Mouse (Mus musculus) midbrain, embryonic 11.5 days (tissue): Measurements from ENCODE around the gene Taf4. TPM values are rescaled to one million over a fixed set of nuclear protein-coding genes. Genes with fewer than 3 reads are reported as not detected.

Source experiments
- ATAC-seq: fragments of 200-750 bp; cut with Nextera tagmentation; 2 replicates; pipeline ENCODE4 v1.8.0; 2017; ENCODE audit warnings: moderate TSS enrichment, moderate library complexity; ENCODE audit not compliant: low FRiP score
- DNase-seq: peaks from one replicate; pipeline ENCODE4 v3.0.0; 2015; ENCODE audit warnings: low spot score; ENCODE audit errors: missing footprints
- H3K27ac ChIP-seq: fragments of 300-500 bp; sonication (generic); 2 replicates; pipeline ENCODE4 v1.5.1; 2014; ENCODE audit warnings: low read depth, low read length
- H3K27me3 ChIP-seq: fragments of 300-500 bp; sonication (generic); 2 replicates; pipeline ENCODE4 v1.6.1; 2014; ENCODE audit warnings: mild to moderate bottlenecking, low read length, moderate library complexity, mixed read lengths; ENCODE audit not compliant: control insufficient read depth, insufficient read depth
- H3K36me3 ChIP-seq: fragments of 300-500 bp; sonication (generic); 2 replicates; pipeline ENCODE4 v1.6.1; 2014; ENCODE audit warnings: mild to moderate bottlenecking, low read length, moderate library complexity, mixed read lengths; ENCODE audit not compliant: control insufficient read depth, insufficient read depth
- H3K4me1 ChIP-seq: fragments of 300-500 bp; sonication (generic); 2 replicates; pipeline ENCODE4 v1.6.1; 2014; ENCODE audit warnings: low read length; ENCODE audit not compliant: control insufficient read depth, insufficient read depth
- H3K4me2 ChIP-seq: fragments of 300-500 bp; sonication (generic); 2 replicates; pipeline ENCODE4 v1.6.1; 2014; ENCODE audit warnings: mild to moderate bottlenecking, moderate library complexity
- H3K4me3 ChIP-seq: fragments of 300-500 bp; sonication (generic); 2 replicates; pipeline ENCODE4 v1.5.1; 2014; ENCODE audit warnings: low read depth, low read length
- H3K9ac ChIP-seq: fragments of 300-500 bp; sonication (generic); 2 replicates; pipeline ENCODE4 v1.6.1; 2014; ENCODE audit warnings: low read length
- H3K9me3 ChIP-seq: fragments of 300-500 bp; sonication (generic); 2 replicates; pipeline ENCODE4 v1.6.1; 2016; ENCODE audit warnings: low read length; ENCODE audit not compliant: control insufficient read depth
- WGBS: fragments of 180-500 bp; shearing (Covaris S2); extraction: QIAGEN DNeasy Blood & Tissue Kit; methylation state at CpG from one replicate; pipeline ENCODE4 v1.1.7; 2014; 5-methylcytosine and 5-hydroxymethylcytosine counted together
- polyA plus RNA-seq: library from polyadenylated mRNA; unstranded; fragments of >200 nt; fragmentation: Nextera tagmentation; extraction: Ambion mirVana; gene quantifications from 2 replicates; pipeline ENCODE4 v1.2.1, GENCODE M21; 2014

The Taf4 gene
- polyA plus RNA-seq, 1 experiment from 2014 or later, result 6.0 TPM

GRCm38 (mm10) chr2:179960327-179960726 is 16.1 kb downstream of the Taf4 start:
- ATAC-seq, result no peak
- H3K9me3 ChIP-seq, result no peaks in the 10 kb centered on the region
- no peak overlapping the region for H3K9ac ChIP-seq
- H3K4me1 ChIP-seq, result peaks cover 3% of the 10 kb centered on the region
- DNase-seq, result no peak
- H3K27me3 ChIP-seq, result no peaks in the 10 kb centered on the region
- no peak overlapping the region for H3K27ac ChIP-seq
- 89% methylated on average over 6 of the region's 6 CpGs for WGBS
- H3K36me3 ChIP-seq, result no peaks in the 10 kb centered on the region
- H3K4me2 ChIP-seq, result no peak overlapping the region
- H3K4me3 ChIP-seq, result no peak overlapping the region

DNA sequence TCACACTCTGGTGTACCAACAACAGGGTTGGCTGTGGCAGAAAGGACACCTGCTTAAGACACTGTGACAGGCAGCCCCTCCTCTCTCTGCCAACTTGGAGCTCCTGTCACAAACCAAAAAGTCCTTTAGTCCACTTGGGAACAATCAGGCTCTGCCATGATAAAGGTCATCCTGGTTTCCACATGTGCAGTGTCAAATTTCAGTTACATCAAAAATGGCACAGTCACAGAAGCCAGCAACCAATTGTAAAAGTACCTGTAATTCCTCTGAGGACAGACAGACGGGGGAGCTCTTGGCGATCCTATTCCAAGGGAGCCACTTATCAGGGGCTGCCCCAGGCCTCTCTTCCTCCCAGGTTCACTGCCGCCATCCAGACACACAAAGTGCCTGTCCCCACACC is 17.1 kb downstream of the Taf4 start:
- Histone ChIP-seq H3K9ac (no peak overlapping the region), H3K4me2 (no peak overlapping the region), H3K4me1 (peaks cover 3% of the 10 kb centered on the region), H3K27ac (no peak overlapping the region), H3K36me3 (no peaks in the 10 kb centered on the region), H3K9me3 (no peaks in the 10 kb centered on the region), H3K4me3 (no peak overlapping the region), H3K27me3 (no peaks in the 10 kb centered on the region)
- DNase-seq (no peak), ATAC-seq (no peak)
- 41% methylated on average over 3 of the region's 3 CpGs for WGBS

DNA sequence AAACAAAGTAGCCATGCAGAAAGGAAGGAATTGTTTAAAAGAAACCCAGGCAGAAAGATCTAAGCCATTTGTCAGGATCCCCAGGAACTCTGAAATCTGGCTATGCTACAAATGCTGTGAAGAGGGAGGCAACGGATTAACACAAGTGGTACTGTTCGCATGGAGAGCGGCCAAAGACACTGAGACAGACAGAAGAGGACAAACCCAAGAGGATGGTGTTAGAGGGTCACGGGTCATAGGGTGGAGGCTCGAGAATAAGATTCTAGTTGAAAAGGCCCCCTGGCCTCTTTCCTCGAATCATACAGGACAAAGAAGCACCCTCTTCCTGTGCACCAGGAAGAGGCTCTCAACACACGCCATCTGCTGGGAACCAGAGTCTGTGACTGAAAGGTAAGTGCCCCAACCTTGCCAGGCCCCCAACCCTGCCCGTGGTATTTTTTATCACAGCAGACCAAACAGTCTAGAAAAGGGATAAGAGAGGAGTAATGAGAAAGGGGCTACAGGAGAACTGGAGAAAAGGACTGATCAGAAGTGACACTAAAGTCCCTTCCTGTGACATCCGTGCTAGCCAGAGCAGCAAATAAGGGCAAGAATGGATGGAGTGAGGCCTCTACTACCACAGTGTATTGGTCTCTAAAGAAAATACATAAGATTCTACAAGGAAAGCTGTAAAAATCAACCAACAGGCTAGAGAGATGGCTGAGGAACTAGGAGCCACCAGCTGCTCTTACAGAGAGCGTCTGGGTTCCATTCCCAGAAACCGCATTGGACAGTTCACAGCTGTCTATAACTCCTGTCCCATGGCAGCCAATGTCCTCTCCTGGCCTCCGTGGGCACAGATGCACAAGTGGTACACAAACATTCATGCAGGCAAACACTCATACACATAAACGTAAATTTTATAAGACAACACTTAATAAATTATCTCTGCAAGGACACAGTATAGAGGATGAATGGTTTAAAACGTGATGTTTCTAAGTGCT is 24.6 kb downstream of the Taf4 start:
- Histone ChIP-seq H3K9me3 (no peaks in the 10 kb centered on the region), H3K4me1 (peaks cover 10% of the 10 kb centered on the region), H3K27me3 (no peaks in the 10 kb centered on the region), H3K27ac (no peak overlapping the region), H3K4me3 (no peak overlapping the region), H3K4me2 (no peak overlapping the region), H3K9ac (no peak overlapping the region), H3K36me3 (no peaks in the 10 kb centered on the region)
- ATAC-seq (no peak), DNase-seq (no peak)
- 53% methylated on average over 14 of the region's 14 CpGs for WGBS

- Histone ChIP-seq H3K36me3 (no peaks in the 10 kb centered on the region), H3K9me3 (no peaks in the 10 kb centered on the region), H3K9ac (no peak overlapping the region), H3K4me1 (peaks cover 17% of the 10 kb centered on the region), H3K4me2 (no peak overlapping the region), H3K4me3 (no peak overlapping the region), H3K27ac (no peak overlapping the region), H3K27me3 (no peaks in the 10 kb centered on the region)
- 85% methylated on average over 5 of the region's 5 CpGs for WGBS
- DNase-seq, result no peak
- no peak for ATAC-seq
These were observed 27.6 kb downstream of the Taf4 start for GRCm38 (mm10) chr2:179948820-179949219.

DNA sequence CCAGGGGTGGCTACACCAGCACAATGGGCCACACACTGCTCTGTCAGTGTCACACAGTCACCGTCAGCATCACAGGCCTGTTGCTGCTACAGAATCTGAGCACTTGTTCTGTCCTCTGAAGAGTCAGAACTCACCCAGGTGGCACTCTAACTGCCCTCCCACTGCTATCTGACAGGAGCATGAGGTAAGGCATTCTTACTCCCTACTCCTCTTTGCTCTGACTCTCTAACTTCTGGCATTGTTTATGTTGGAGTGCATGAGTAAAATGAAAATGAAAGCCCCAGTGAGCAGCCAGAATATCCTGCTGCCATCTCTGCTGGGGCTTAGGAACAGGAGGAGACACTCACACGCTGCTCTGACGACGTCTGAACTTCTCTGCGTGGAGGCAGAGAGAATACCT is 28.8 kb downstream of the Taf4 start:
- Histone ChIP-seq H3K4me1 (peaks cover 17% of the 10 kb centered on the region), H3K4me2 (no peak overlapping the region)

DNA sequence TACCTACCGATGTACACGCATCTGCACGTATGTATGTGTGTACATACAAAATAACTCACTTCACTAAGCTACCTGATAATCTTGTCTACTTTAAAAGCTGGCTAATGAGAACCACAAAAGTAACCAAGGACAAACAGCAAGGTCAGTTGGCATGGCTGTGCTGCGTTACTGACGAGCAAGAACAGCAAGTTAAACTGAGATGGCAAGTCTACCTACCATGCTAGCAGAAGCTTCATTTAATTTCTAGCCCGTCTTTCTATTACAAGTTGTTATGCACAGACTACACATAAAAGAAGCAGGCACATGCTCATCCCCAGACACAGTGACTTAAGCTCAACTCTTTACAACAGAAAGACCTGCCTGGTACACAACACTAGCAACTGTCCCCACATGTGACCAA is 29.9 kb downstream of the Taf4 start:
- DNase-seq (no peak), ATAC-seq (no peak)
- H3K27ac ChIP-seq, result no peak overlapping the region
- no peaks in the 10 kb centered on the region for H3K36me3 ChIP-seq
- H3K4me2 ChIP-seq, result no peak overlapping the region
- H3K4me1 ChIP-seq, result peaks cover 13% of the 10 kb centered on the region
- H3K4me3 ChIP-seq, result no peak overlapping the region
- H3K27me3 ChIP-seq, result no peaks in the 10 kb centered on the region
- no peak overlapping the region for H3K9ac ChIP-seq
- H3K9me3 ChIP-seq, result no peaks in the 10 kb centered on the region
- WGBS, result 88% methylated on average over 6 of the region's 6 CpGs

More for the DNA sequence above, 28.8 kb downstream of the Taf4 start:
- ATAC-seq (no peak), DNase-seq (no peak)
- no peaks in the 10 kb centered on the region for H3K27me3 ChIP-seq
- H3K9me3 ChIP-seq, result no peaks in the 10 kb centered on the region
- H3K36me3 ChIP-seq, result no peaks in the 10 kb centered on the region
- WGBS, result 68% methylated on average over 5 of the region's 5 CpGs
- H3K4me3 ChIP-seq, result no peak overlapping the region
- no peak overlapping the region for H3K9ac ChIP-seq
- no peak overlapping the region for H3K27ac ChIP-seq

- 44% methylated on average over 4 of the region's 4 CpGs for WGBS
- H3K4me2 ChIP-seq, result no peak overlapping the region
- no peak for DNase-seq
- no peaks in the 10 kb centered on the region for H3K27me3 ChIP-seq
- H3K9me3 ChIP-seq, result no peaks in the 10 kb centered on the region
- H3K27ac ChIP-seq, result no peak overlapping the region
- no peak for ATAC-seq
- peaks cover 13% of the 10 kb centered on the region for H3K4me1 ChIP-seq
- H3K9ac ChIP-seq, result no peak overlapping the region
- no peak overlapping the region for H3K4me3 ChIP-seq
- H3K36me3 ChIP-seq, result no peaks in the 10 kb centered on the region
These were observed 31.4 kb downstream of the Taf4 start for GRCm38 (mm10) chr2:179945051-179945450.

- 94% methylated on average over 1 of the region's 1 CpGs for WGBS
- no peaks in the 10 kb centered on the region for H3K9me3 ChIP-seq
These were observed 34.8 kb downstream of the Taf4 start for GRCm38 (mm10) chr2:179941696-179942095.

DNA sequence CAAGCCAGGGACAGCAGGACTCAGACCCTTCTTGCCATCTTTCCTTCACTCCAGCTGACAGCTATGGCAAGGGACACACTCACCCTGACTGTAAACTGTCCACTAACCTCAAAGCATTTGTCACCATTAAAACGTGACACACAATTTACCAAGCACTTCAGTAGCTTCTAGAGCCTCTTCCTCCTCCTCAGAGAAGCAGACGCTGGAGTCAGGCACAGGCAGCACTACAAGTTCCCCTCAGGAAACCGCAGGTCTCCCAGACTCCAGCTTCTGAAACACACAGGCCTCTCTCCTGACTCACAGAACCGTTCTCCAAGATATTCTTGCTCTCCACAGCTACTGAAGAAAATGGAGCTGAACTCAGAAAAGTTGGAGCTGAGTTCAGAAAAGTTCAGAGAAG is 39.4 kb downstream of the Taf4 start:
- Histone ChIP-seq H3K27me3 (no peaks in the 10 kb centered on the region), H3K4me3 (no peak overlapping the region), H3K27ac (no peak overlapping the region), H3K4me1 (no peaks in the 10 kb centered on the region), H3K36me3 (peaks cover 12% of the 10 kb centered on the region), H3K4me2 (no peak overlapping the region), H3K9me3 (no peaks in the 10 kb centered on the region), H3K9ac (no peak overlapping the region)
- 83% methylated on average over 4 of the region's 4 CpGs for WGBS
- no peak for DNase-seq
- ATAC-seq, result no peak

More at GRCm38 (mm10) chr2:179941696-179942095, 34.8 kb downstream of the Taf4 start:
- no peaks in the 10 kb centered on the region for H3K27me3 ChIP-seq
- H3K9ac ChIP-seq, result no peak overlapping the region
- H3K36me3 ChIP-seq, result no peaks in the 10 kb centered on the region
- no peak overlapping the region for H3K4me3 ChIP-seq
- H3K27ac ChIP-seq, result no peak overlapping the region
- H3K4me1 ChIP-seq, result peaks cover 7% of the 10 kb centered on the region; the same call in 1 of the 2 replicates
- ATAC-seq (no peak), DNase-seq (no peak)
- H3K4me2 ChIP-seq, result no peak overlapping the region
